Mouse (Mus musculus) heart, postnatal 25 days (tissue): ENCODE data around the gene Tmem102. TPM values are rescaled to one million over a fixed set of nuclear protein-coding genes. Genes with fewer than 3 reads are reported as not detected.

Source experiments
- DNase-seq: peaks from one replicate; pipeline ENCODE4 v3.0.0; 2022; ENCODE audit warnings: low spot score
- intact Hi-C: fragments of 180-260 bp; cut with DNase I; formaldehyde crosslinking; loops from one replicate; pipeline ENCODE4 v1.15.1; 2025
- total RNA-seq, 2 experiments: library from RNA; stranded (reverse); gene quantifications; 2 replicates each; pipeline ENCODE4 v1.2.3; 2021

Gene Tmem102
- under 1 TPM; 0.26 to 0.45 TPM for total RNA-seq

GRCm38 (mm10) chr11:69804972-69805909 is at the start of gene Tmem102:
Tmem102 (minus strand) TSS chr11:69805624.
- DNase-seq = no peak
- intact Hi-C loops = no loop called here

- intact Hi-C loops = loop anchor here (2.0 kb wide), 1 partner anchor 22 kb away; no protein-coding TSS in a partner anchor
- DNase-seq = no peak
Measured at GRCm38 (mm10) chr11:69854680-69855079, 49.3 kb upstream of the Tmem102 start.

- intact Hi-C loops = loop anchor here (2.0 kb wide), 1 partner anchor 23 kb away; no protein-coding TSS in a partner anchor
- DNase-seq = no peak
Measured at GRCm38 (mm10) chr11:69853994-69854393, 48.6 kb upstream of the Tmem102 start.

- no peak for DNase-seq
Measured at GRCm38 (mm10) chr11:69850754-69851153, 45.3 kb upstream of the Tmem102 start.

GRCm38 (mm10) chr11:69849884-69850283 is 44.5 kb upstream of the Tmem102 start:
- intact Hi-C loops = no loop called here
- DNase-seq = no peak

More at GRCm38 (mm10) chr11:69850754-69851153, 45.3 kb upstream of the Tmem102 start:
- intact Hi-C loops = no loop called here

GRCm38 (mm10) chr11:69849128-69849527 is 43.7 kb upstream of the Tmem102 start:
- no peak for DNase-seq
- intact Hi-C loops = no loop called here

- intact Hi-C loops = no loop called here
- no peak for DNase-seq
Measured at GRCm38 (mm10) chr11:69848021-69848420, 42.6 kb upstream of the Tmem102 start.

- DNase-seq = no peak
- intact Hi-C loops = no loop called here
Measured at GRCm38 (mm10) chr11:69846738-69847688, 41.6 kb upstream of the Tmem102 start.

GRCm38 (mm10) chr11:69846198-69846680 is 40.8 kb upstream of the Tmem102 start, which contains the start of gene Plscr3:
Plscr3 (plus strand) TSS chr11:69846376.
- intact Hi-C loops = no loop called here
- peak; percentile 85 for DNase-seq

- DNase-seq = no peak
- intact Hi-C loops = no loop called here
Measured at GRCm38 (mm10) chr11:69838714-69839104, 33.3 kb upstream of the Tmem102 start.

GRCm38 (mm10) chr11:69837952-69838713 is 32.7 kb upstream of the Tmem102 start, which contains the start of gene Tmem256:
Tmem256 (plus strand) TSS chr11:69838514.
- intact Hi-C loops = loop anchor here (2.0 kb wide), 1 partner anchor 39 kb away; no protein-coding TSS in a partner anchor
- DNase-seq = peak; percentile 95

GRCm38 (mm10) chr11:69837604-69837951 is 32.2 kb upstream of the Tmem102 start, which contains the start of gene Nlgn2:
Nlgn2 (minus strand) TSS chr11:69837784.
- DNase-seq = no peak
- intact Hi-C loops = loop anchor here (2.0 kb wide), 1 partner anchor 39 kb away; no protein-coding TSS in a partner anchor

- no peak for DNase-seq
- intact Hi-C loops = loop anchor here (2.0 kb wide), 1 partner anchor 38 kb away; no protein-coding TSS in a partner anchor
Measured at GRCm38 (mm10) chr11:69836703-69837576, 31.5 kb upstream of the Tmem102 start.

GRCm38 (mm10) chr11:69835966-69836335 is 30.5 kb upstream of the Tmem102 start:
- DNase-seq = no peak
- intact Hi-C loops = loop anchor here (2.0 kb wide), 1 partner anchor 37 kb away; no protein-coding TSS in a partner anchor

GRCm38 (mm10) chr11:69835326-69835965 is 30.0 kb upstream of the Tmem102 start:
- DNase-seq = no peak
- intact Hi-C loops = no loop called here

GRCm38 (mm10) chr11:69834001-69834549 is 28.7 kb upstream of the Tmem102 start:
- intact Hi-C loops = no loop called here

GRCm38 (mm10) chr11:69833554-69833953 is 28.1 kb upstream of the Tmem102 start:
- intact Hi-C loops = no loop called here
- DNase-seq = no peak

More at GRCm38 (mm10) chr11:69834001-69834549, 28.7 kb upstream of the Tmem102 start:
- DNase-seq = no peak
